Mouse (Mus musculus): Measurements from ENCODE around the gene Rad23a. TPM values are rescaled to one million over a fixed set of nuclear protein-coding genes. Genes with fewer than 3 reads are reported as not detected.
A peak's percentile ranks its signal among the peaks of the same experiment; 100 is the strongest.

The Rad23a gene
- polyA plus RNA-seq, 1 experiment from 2014 or later: 127 TPM

GRCm38 (mm10) chr8:84856864-84857441 lies 16.5 kb upstream of the Rad23a start, which contains the start of gene Farsa:
Gene Farsa (plus strand): TSS chr8:84856989.
- Histone ChIP-seq H3K4me2 (peak within 1 kb of the TSS; percentile 75), H3K4me3 (peak within 1 kb of the TSS; percentile 91), H3K27ac (peak within 1 kb of the TSS; percentile 68; the same call in 1 of the 2 replicates), H3K9me3 (no peaks in the 10 kb centered on the region), H3K4me1 (peaks cover 12% of the 10 kb centered on the region), H3K9ac (peak within 1 kb of the TSS; percentile 93), H3K36me3 (peaks cover 25% of the 10 kb centered on the region), H3K27me3 (no peaks in the 10 kb centered on the region)
- under 1% methylated on average over 39 of the region's 39 CpGs for WGBS
- peak; percentile 91 for ATAC-seq (ENCODE audit: borderline replicate concordance, extremely low read depth, low FRiP score, low TSS enrichment)

DNA sequence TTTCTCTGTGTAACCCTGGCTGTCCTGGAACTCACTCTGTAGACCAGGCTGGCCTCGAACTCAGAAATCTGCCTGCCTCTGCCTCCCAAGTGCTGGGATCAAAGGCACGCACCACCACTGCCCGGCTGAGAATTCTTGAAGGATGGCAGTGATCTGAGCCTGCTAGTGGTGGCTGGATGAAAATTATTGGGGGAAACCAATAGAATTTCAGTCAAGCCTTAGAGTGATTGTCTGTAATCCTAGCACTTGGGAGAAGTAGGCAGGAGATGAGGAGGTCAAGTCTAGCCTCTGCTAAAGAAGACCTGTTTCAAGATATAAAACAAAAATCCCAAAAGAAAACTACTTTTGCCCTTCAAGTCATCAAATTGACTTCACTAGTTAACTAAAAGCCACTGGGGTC lies 16.0 kb upstream of the Rad23a start:
- H3K9me3 ChIP-seq: no peaks in the 10 kb centered on the region
- ATAC-seq (ENCODE audit: borderline replicate concordance, extremely low read depth, low FRiP score, low TSS enrichment): no peak
- H3K4me2 ChIP-seq: no peak overlapping the region
- H3K36me3 ChIP-seq: peaks cover 20% of the 10 kb centered on the region
- WGBS: 91% methylated on average over 3 of the region's 3 CpGs
- H3K4me1 ChIP-seq: peaks cover 12% of the 10 kb centered on the region
- H3K27me3 ChIP-seq: no peaks in the 10 kb centered on the region
- no peak overlapping the region for H3K27ac ChIP-seq
- H3K9ac ChIP-seq: no peak overlapping the region
- H3K4me3 ChIP-seq: peak overlapping the region; percentile 91

DNA sequence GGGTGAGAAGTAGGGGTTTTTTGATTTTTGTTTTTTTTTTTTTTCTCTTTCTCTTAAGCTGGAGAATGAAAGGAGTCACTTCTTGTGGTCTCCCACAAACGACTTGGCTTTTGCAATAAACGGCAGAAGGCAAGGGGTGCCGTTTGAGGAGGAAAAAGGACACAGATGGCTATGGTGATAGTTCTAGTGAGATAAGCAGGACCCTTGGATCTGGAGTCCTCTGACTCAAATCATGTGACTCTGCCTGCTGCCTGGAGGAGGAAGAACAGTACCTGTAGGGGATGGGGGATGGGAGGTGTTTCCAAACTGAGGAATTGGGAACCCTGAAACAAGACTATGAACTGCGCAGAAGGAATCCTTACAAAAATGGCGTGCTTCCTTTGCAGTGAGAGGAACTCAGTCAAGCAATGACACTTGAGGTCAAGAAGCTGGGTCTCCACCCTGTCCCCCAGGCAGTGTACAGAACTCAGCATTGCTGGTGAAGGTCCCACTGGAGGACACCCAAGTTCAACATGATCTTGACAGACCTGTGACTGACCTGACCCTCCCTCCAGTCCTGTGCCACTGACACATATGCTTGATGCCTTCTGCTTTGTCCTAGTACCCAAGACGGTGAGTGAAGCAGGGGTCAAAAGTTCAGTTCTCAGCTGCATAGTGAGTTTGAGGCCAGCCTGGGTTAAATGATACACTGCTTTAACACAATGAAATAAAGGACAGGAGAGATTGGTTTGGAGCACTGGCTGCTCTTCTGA lies 7.4 kb upstream of the Rad23a start:
- H3K36me3 ChIP-seq: peaks cover 25% of the 10 kb centered on the region
- no peak for ATAC-seq (ENCODE audit: borderline replicate concordance, extremely low read depth, low FRiP score, low TSS enrichment)

GRCm38 (mm10) chr8:84846722-84847572 lies 6.5 kb upstream of the Rad23a start, which contains the start of gene Calr:
Gene Calr (minus strand): TSS chr8:84846934.
- Histone ChIP-seq H3K27ac (peak within 1 kb of the TSS; percentile 82), H3K9me3 (no peaks in the 10 kb centered on the region), H3K36me3 (peaks cover 34% of the 10 kb centered on the region), H3K27me3 (no peaks in the 10 kb centered on the region), H3K4me2 (peak within 1 kb of the TSS; percentile 66), H3K4me3 (peak within 1 kb of the TSS; percentile 82), H3K9ac (peak within 1 kb of the TSS; percentile 90), H3K4me1 (peaks cover 30% of the 10 kb centered on the region)
- under 1% methylated on average over 55 of the region's 55 CpGs for WGBS
- ATAC-seq (ENCODE audit: borderline replicate concordance, extremely low read depth, low FRiP score, low TSS enrichment): peak; percentile 100

More for the DNA sequence above, 7.4 kb upstream of the Rad23a start:
- peak overlapping the region; percentile 82 for H3K27ac ChIP-seq
- H3K9ac ChIP-seq: peak overlapping the region; percentile 64
- peaks cover 30% of the 10 kb centered on the region for H3K4me1 ChIP-seq
- peak overlapping the region; percentile 82 for H3K4me3 ChIP-seq
- H3K4me2 ChIP-seq: peak overlapping the region; percentile 66
- no peaks in the 10 kb centered on the region for H3K9me3 ChIP-seq
- WGBS: 37% methylated on average over 6 of the region's 6 CpGs
- H3K27me3 ChIP-seq: no peaks in the 10 kb centered on the region

- peak overlapping the region; percentile 77 for H3K27ac ChIP-seq
- peak overlapping the region; percentile 90 for H3K9ac ChIP-seq
- no peaks in the 10 kb centered on the region for H3K27me3 ChIP-seq
- H3K4me2 ChIP-seq: peak overlapping the region; percentile 66
- peaks cover 30% of the 10 kb centered on the region for H3K4me1 ChIP-seq
- H3K9me3 ChIP-seq: no peaks in the 10 kb centered on the region
- WGBS: under 1% methylated on average over 30 of the region's 30 CpGs
- ATAC-seq (ENCODE audit: borderline replicate concordance, extremely low read depth, low FRiP score, low TSS enrichment): peak; percentile 19; the same call in 1 of the 2 replicates
- peak overlapping the region; percentile 82 for H3K4me3 ChIP-seq
- H3K36me3 ChIP-seq: peaks cover 42% of the 10 kb centered on the region
Observed at GRCm38 (mm10) chr8:84846094-84846721, 5.7 kb upstream of the Rad23a start.

DNA sequence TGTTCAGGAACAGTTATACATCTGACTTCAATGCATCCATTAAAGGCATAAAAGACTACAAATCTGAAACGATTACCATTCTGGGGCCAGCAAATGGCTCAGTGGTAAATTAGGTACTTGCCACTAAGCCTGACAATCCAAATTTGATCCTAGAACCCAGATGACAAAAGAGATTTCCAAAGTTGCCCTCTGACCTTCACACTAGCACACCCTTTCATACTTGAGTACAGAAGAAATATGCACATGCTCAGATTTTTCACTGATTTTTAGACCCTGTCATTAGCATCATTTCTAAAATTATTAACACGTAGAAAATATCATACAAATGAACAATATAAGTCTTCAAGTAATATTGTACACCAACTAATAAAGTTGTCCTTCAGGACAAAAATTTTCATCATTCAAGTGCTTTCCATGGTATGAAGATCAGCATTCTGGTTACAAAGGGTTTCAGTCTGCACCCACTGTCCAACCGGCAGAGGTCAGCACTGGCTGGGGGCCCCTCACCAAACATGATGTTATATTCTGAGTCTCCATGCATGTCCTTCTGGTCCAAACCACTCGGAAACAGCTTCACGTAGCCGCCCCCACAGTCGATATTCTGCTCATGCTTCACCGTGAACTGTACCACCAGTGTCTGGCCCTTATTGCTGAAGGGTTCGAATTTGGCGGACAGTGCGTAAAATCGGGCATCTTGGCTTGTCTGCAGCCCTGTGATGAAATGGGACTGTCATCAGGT lies 5.1 kb upstream of the Rad23a start:
- peak overlapping the region; percentile 66 for H3K4me2 ChIP-seq
- H3K9ac ChIP-seq: peak overlapping the region; percentile 90
- peak overlapping the region; percentile 77; the same call in 1 of the 2 replicates for H3K27ac ChIP-seq
- 8% methylated on average over 12 of the region's 12 CpGs for WGBS
- H3K4me1 ChIP-seq: peaks cover 30% of the 10 kb centered on the region
- H3K4me3 ChIP-seq: peak overlapping the region; percentile 82
- ATAC-seq (ENCODE audit: borderline replicate concordance, extremely low read depth, low FRiP score, low TSS enrichment): no peak
- peaks cover 44% of the 10 kb centered on the region for H3K36me3 ChIP-seq
- H3K9me3 ChIP-seq: no peaks in the 10 kb centered on the region
- no peaks in the 10 kb centered on the region for H3K27me3 ChIP-seq

GRCm38 (mm10) chr8:84844397-84845070 lies 4.1 kb upstream of the Rad23a start:
- peak overlapping the region; percentile 82 for H3K4me3 ChIP-seq
- H3K9ac ChIP-seq: peak overlapping the region; percentile 90
- no peak for ATAC-seq (ENCODE audit: borderline replicate concordance, extremely low read depth, low FRiP score, low TSS enrichment)
- no peaks in the 10 kb centered on the region for H3K27me3 ChIP-seq
- peaks cover 44% of the 10 kb centered on the region for H3K36me3 ChIP-seq
- no peaks in the 10 kb centered on the region for H3K9me3 ChIP-seq
- 68% methylated on average over 9 of the region's 9 CpGs for WGBS
- H3K4me1 ChIP-seq: peaks cover 33% of the 10 kb centered on the region
- H3K4me2 ChIP-seq: peak overlapping the region; percentile 66
- H3K27ac ChIP-seq: no peak overlapping the region

DNA sequence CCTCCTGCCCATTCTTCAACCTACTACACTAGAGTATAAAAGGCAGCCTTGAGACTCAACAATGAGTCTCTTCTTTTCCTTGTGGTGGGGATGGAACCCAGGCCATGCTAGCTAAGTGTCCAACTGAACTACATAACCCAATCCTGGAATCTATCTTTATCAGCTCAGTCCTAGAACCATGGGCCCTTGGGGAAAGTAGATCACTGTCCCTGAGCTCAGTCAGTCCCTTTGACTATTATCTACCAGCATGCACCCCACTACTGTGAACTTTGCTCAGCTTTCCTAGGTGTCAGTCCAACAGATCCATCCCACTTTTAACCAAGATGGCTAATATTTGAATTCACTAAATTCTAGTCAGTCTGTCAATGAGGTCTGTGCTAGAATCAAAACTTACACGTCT lies 1.0 kb upstream of the Rad23a start:
- no peak overlapping the region for H3K4me2 ChIP-seq
- H3K36me3 ChIP-seq: peaks cover 71% of the 10 kb centered on the region
- no peak for ATAC-seq (ENCODE audit: borderline replicate concordance, extremely low read depth, low FRiP score, low TSS enrichment)
- 58% methylated on average over 1 of the region's 1 CpGs for WGBS
- no peaks in the 10 kb centered on the region for H3K27me3 ChIP-seq
- peaks cover 39% of the 10 kb centered on the region for H3K4me1 ChIP-seq
- no peak overlapping the region for H3K4me3 ChIP-seq
- H3K9me3 ChIP-seq: no peaks in the 10 kb centered on the region
- H3K9ac ChIP-seq: no peak overlapping the region
- no peak overlapping the region for H3K27ac ChIP-seq

GRCm38 (mm10) chr8:84839875-84840247 lies 604 bp downstream of the Rad23a start:
- peak overlapping the region; percentile 63 for H3K4me2 ChIP-seq
- no peak for ATAC-seq (ENCODE audit: borderline replicate concordance, extremely low read depth, low FRiP score, low TSS enrichment)

DNA sequence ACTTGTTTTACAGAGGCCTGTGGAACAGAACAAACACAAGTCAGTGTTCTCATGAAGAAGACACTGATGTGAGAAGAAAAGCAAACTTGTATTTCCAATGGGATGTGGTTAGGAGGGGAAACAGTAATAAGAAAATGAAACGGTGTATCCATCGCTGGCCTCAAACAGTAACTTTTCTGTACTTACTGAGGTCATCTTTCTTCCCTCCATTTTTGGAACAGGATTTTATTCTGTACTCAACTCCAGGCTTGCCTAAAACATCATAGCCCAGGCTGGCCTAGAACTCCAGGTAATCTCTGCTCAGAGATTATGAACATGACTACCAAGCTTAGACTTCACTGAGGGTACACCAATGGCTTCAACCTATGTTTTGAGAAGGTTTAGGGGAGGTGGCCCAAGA lies 1.1 kb downstream of the Rad23a start:
- Histone ChIP-seq H3K9ac (peak overlapping the region; percentile 92), H3K27ac (peak overlapping the region; percentile 90; the same call in 1 of the 2 replicates), H3K4me3 (peak overlapping the region; percentile 89), H3K4me2 (peak overlapping the region; percentile 63), H3K4me1 (peaks cover 45% of the 10 kb centered on the region), H3K36me3 (peaks cover 81% of the 10 kb centered on the region), H3K27me3 (no peaks in the 10 kb centered on the region), H3K9me3 (no peaks in the 10 kb centered on the region)
- no peak for ATAC-seq (ENCODE audit: borderline replicate concordance, extremely low read depth, low FRiP score, low TSS enrichment)
- 85% methylated on average over 2 of the region's 2 CpGs for WGBS

More at GRCm38 (mm10) chr8:84839875-84840247, 604 bp downstream of the Rad23a start:
- Histone ChIP-seq H3K4me3 (peak overlapping the region; percentile 89), H3K36me3 (peaks cover 81% of the 10 kb centered on the region), H3K27me3 (no peaks in the 10 kb centered on the region), H3K4me1 (peaks cover 45% of the 10 kb centered on the region), H3K27ac (peak overlapping the region; percentile 90), H3K9ac (peak overlapping the region; percentile 92), H3K9me3 (no peaks in the 10 kb centered on the region)
- WGBS: 2% methylated on average over 7 of the region's 7 CpGs
